Mouse (Mus musculus) liver, embryonic 16.5 days (tissue): ENCODE data around the gene Gm14085. TPM values are rescaled to one million over a fixed set of nuclear protein-coding genes. Genes with fewer than 3 reads are reported as not detected.
"Not testable (repeated sequence)": the region's sequence is repeated elsewhere in the genome, so short reads cannot be mapped to it uniquely, and the experiment has no call there.

Experiments used
- ATAC-seq: fragments of 200-750 bp; cut with Nextera tagmentation; 2 replicates; pipeline ENCODE4 v1.8.0; 2017; ENCODE audit warnings: low read depth, mild to moderate bottlenecking, moderate number of reproducible peaks, moderate library complexity
- H3K27ac ChIP-seq: fragments of 300-500 bp; sonication (generic); 2 replicates; pipeline ENCODE4 v1.5.1; 2014; ENCODE audit warnings: mild to moderate bottlenecking, low read length
- H3K27me3 ChIP-seq: fragments of 300-500 bp; sonication (generic); 2 replicates; pipeline ENCODE4 v1.6.1; 2014; ENCODE audit warnings: low read depth, low read length, mixed read lengths; ENCODE audit not compliant: control insufficient read depth, insufficient read depth
- H3K36me3 ChIP-seq: fragments of 300-500 bp; sonication (generic); 2 replicates; pipeline ENCODE4 v1.6.1; 2014; ENCODE audit warnings: mild to moderate bottlenecking; ENCODE audit not compliant: control insufficient read depth, insufficient read depth
- H3K4me1 ChIP-seq: fragments of 300-500 bp; sonication (generic); 2 replicates; pipeline ENCODE4 v1.6.1; 2014; ENCODE audit warnings: low read depth, low read length, mixed read lengths; ENCODE audit not compliant: control insufficient read depth
- H3K4me2 ChIP-seq: fragments of 300-500 bp; sonication (generic); 2 replicates; pipeline ENCODE4 v1.6.1; 2014; ENCODE audit warnings: low read depth, low read length, mixed read lengths
- H3K4me3 ChIP-seq: fragments of 300-500 bp; sonication (generic); 2 replicates; pipeline ENCODE4 v1.5.1; 2014; ENCODE audit warnings: low read depth, mild to moderate bottlenecking, low read length
- H3K9ac ChIP-seq: fragments of 300-500 bp; sonication (generic); 2 replicates; pipeline ENCODE4 v1.6.1; 2014; ENCODE audit warnings: low read depth, low read length
- H3K9me3 ChIP-seq: fragments of 300-500 bp; sonication (generic); replicated peaks from 2 replicates; pipeline ENCODE4 v1.6.1; 2016; ENCODE audit warnings: low read length; ENCODE audit not compliant: control insufficient read depth
- WGBS: fragments of 180-500 bp; shearing (Covaris S2); extraction: QIAGEN DNeasy Blood & Tissue Kit; methylation state at CpG from one replicate; pipeline ENCODE4 v1.1.7; 2014; ENCODE audit not compliant: insufficient replicate concordance; 5-methylcytosine and 5-hydroxymethylcytosine counted together
- polyA plus RNA-seq: library from polyadenylated mRNA; unstranded; fragments of >200 nt; fragmentation: Nextera tagmentation; extraction: Ambion mirVana; gene quantifications from 2 replicates; pipeline ENCODE4 v1.2.1, GENCODE M21; 2015

The Gm14085 gene
- polyA plus RNA-seq, 1 experiment from 2014 or later, result 0.05 TPM

GRCm38 (mm10) chr2:122469221-122469620 lies 15.5 kb upstream of the Gm14085 start:
- H3K27me3 ChIP-seq, result peaks cover 2% of the 10 kb centered on the region; the same call in 1 of the 2 replicates
- no peaks in the 10 kb centered on the region for H3K9me3 ChIP-seq
- H3K36me3 ChIP-seq, result no peaks in the 10 kb centered on the region
- no peak overlapping the region for H3K9ac ChIP-seq
- peaks cover 6% of the 10 kb centered on the region for H3K4me1 ChIP-seq
- no peak overlapping the region for H3K4me2 ChIP-seq
- no peak overlapping the region for H3K27ac ChIP-seq
- no peak for ATAC-seq
- H3K4me3 ChIP-seq, result no peak overlapping the region
- 77% methylated on average over 3 of the region's 3 CpGs for WGBS

GRCm38 (mm10) chr2:122476585-122476984 lies 8.2 kb upstream of the Gm14085 start:
- no peak for ATAC-seq
- Histone ChIP-seq H3K4me2 (no peak overlapping the region), H3K36me3 (no peaks in the 10 kb centered on the region), H3K9me3 (no peaks in the 10 kb centered on the region), H3K27ac (no peak overlapping the region), H3K4me1 (no peaks in the 10 kb centered on the region), H3K27me3 (no peaks in the 10 kb centered on the region), H3K4me3 (no peak overlapping the region), H3K9ac (no peak overlapping the region)

- not testable (repeated sequence) for H3K4me2 ChIP-seq, H3K27ac ChIP-seq, H3K9ac ChIP-seq, H3K4me3 ChIP-seq, H3K36me3 ChIP-seq, H3K27me3 ChIP-seq, H3K4me1 ChIP-seq, H3K9me3 ChIP-seq, ATAC-seq
- WGBS, result 33% methylated on average over 1 of the region's 1 CpGs
Measured at GRCm38 (mm10) chr2:122483787-122484186, 954 bp upstream of the Gm14085 start.

- H3K36me3 ChIP-seq, H3K4me3 ChIP-seq, H3K27ac ChIP-seq, ATAC-seq, H3K27me3 ChIP-seq, H3K4me2 ChIP-seq, H3K9me3 ChIP-seq, H3K9ac ChIP-seq, H3K4me1 ChIP-seq: not testable (repeated sequence)
- 44% methylated on average over 2 of the region's 3 CpGs for WGBS
Measured at GRCm38 (mm10) chr2:122485654-122486053, 913 bp downstream of the Gm14085 start.

GRCm38 (mm10) chr2:122486122-122486521 lies 1.4 kb downstream of the Gm14085 start:
- H3K4me1 ChIP-seq, H3K4me3 ChIP-seq, H3K4me2 ChIP-seq, H3K27me3 ChIP-seq, ATAC-seq, H3K36me3 ChIP-seq, H3K9me3 ChIP-seq, H3K27ac ChIP-seq, H3K9ac ChIP-seq: not testable (repeated sequence)

GRCm38 (mm10) chr2:122486674-122487073 lies 1.9 kb downstream of the Gm14085 start:
- Histone ChIP-seq H3K4me2 (no peak overlapping the region), H3K27ac (no peak overlapping the region), H3K4me3 (no peak overlapping the region), H3K9ac (no peak overlapping the region), H3K9me3 (no peaks in the 10 kb centered on the region), H3K27me3 (no peaks in the 10 kb centered on the region), H3K36me3 (no peaks in the 10 kb centered on the region), H3K4me1 (no peaks in the 10 kb centered on the region)
- ATAC-seq, result no peak
- 62% methylated on average over 2 of the region's 2 CpGs for WGBS

- H3K27ac ChIP-seq, H3K9ac ChIP-seq, H3K27me3 ChIP-seq, H3K36me3 ChIP-seq, ATAC-seq, H3K4me3 ChIP-seq, H3K9me3 ChIP-seq, H3K4me1 ChIP-seq, H3K4me2 ChIP-seq: not testable (repeated sequence)
- WGBS, result 83% methylated on average over 1 of the region's 1 CpGs
Measured at GRCm38 (mm10) chr2:122529696-122530095, 45.0 kb downstream of the Gm14085 start.

GRCm38 (mm10) chr2:122531290-122531689 lies 46.5 kb downstream of the Gm14085 start:
- Histone ChIP-seq H3K36me3 (no peaks in the 10 kb centered on the region), H3K4me1 (no peaks in the 10 kb centered on the region), H3K9me3 (no peaks in the 10 kb centered on the region), H3K4me3 (no peak overlapping the region), H3K4me2 (no peak overlapping the region), H3K27me3 (no peaks in the 10 kb centered on the region), H3K9ac (no peak overlapping the region), H3K27ac (no peak overlapping the region)
- 69% methylated on average over 7 of the region's 7 CpGs for WGBS
- no peak for ATAC-seq

- H3K4me3 ChIP-seq, result no peak overlapping the region
- ATAC-seq, result no peak
- no peaks in the 10 kb centered on the region for H3K4me1 ChIP-seq
- H3K9ac ChIP-seq, result no peak overlapping the region
- WGBS, result 44% methylated on average over 2 of the region's 2 CpGs
- H3K9me3 ChIP-seq, result no peaks in the 10 kb centered on the region
- H3K36me3 ChIP-seq, result no peaks in the 10 kb centered on the region
- H3K4me2 ChIP-seq, result no peak overlapping the region
- H3K27me3 ChIP-seq, result no peaks in the 10 kb centered on the region
- no peak overlapping the region for H3K27ac ChIP-seq
Measured at GRCm38 (mm10) chr2:122531726-122532125, 47.0 kb downstream of the Gm14085 start.
